Mouse (Mus musculus) layer of hippocampus, adult 2 months (tissue): Measurements from ENCODE around the gene Prkag2. TPM values are rescaled to one million over a fixed set of nuclear protein-coding genes. Genes with fewer than 3 reads are reported as not detected.

Experiments used
- DNase-seq, 2 experiments: peaks; one replicate each; pipeline ENCODE4 v3.0.0; 2022; ENCODE audit warnings: low spot score in 2 of 2
- H3K27ac ChIP-seq: fragments of 200-600 bp; 2 replicates; pipeline ENCODE4 v1.8.1; 2022
- H3K4me3 ChIP-seq: fragments of 200-600 bp; 2 replicates; pipeline ENCODE4 v1.8.1; 2022; ENCODE audit warnings: mild to moderate bottlenecking
- CTCF ChIP-seq: fragments of 200-600 bp; conservative IDR thresholded peaks from 2 replicates; pipeline ENCODE4 v1.8.1; 2022; ENCODE audit warnings: antibody characterized with exemption, mild to moderate bottlenecking, moderate library complexity
- long read RNA-seq, 2 experiments: library from polyadenylated mRNA; stranded (forward); transcript quantifications; one replicate each; pipeline ENCODE4 v2.0.0; 2021; ENCODE audit warnings: borderline mapping rate in 2 of 2
- total RNA-seq, 2 experiments: library from RNA; stranded (reverse); gene quantifications; 2 replicates each; pipeline ENCODE4 v1.2.3; 2021

Prkag2 gene
- total RNA-seq, result 100 to 1,000 TPM; 177 to 193 TPM
- long read RNA-seq, experiment 1, transcript Prkag2-207 (5 exons, 651 nt), result minor isoform, 6 of 77 reads
- long read RNA-seq, experiment 1, transcript Prkag2-201 (16 exons, 3,331 nt), result major isoform, 12 of 77 reads
- long read RNA-seq, experiment 1, partial matches to known transcripts, result 16 of 77 reads
- long read RNA-seq, experiment 1, other reads (novel, unspliced or antisense), result 40 of 77 reads
- long read RNA-seq, experiment 2, transcript Prkag2-201 (16 exons, 3,331 nt), result major isoform, 17 of 99 reads
- long read RNA-seq, experiment 2, transcript Prkag2-203 (12 exons, 2,205 nt), result minor isoform, 11 of 99 reads
- long read RNA-seq, experiment 2, transcript Prkag2-207 (5 exons, 651 nt), result minor isoform, 6 of 99 reads
- long read RNA-seq, experiment 2, partial matches to known transcripts, result 18 of 99 reads
- long read RNA-seq, experiment 2, other reads (novel, unspliced or antisense), result 47 of 99 reads

GRCm38 (mm10) chr5:25100516-25101125 is at the start of gene Prkag2:
Gene Prkag2, minus strand, starts transcription at chr5:25100642.
- DNase-seq, result no peak
- peak within 1 kb of the TSS; percentile 97 for H3K27ac ChIP-seq
- H3K4me3 ChIP-seq, result peak within 1 kb of the TSS; percentile 78
- TF ChIP-seq CTCF, result no peak

DNA sequence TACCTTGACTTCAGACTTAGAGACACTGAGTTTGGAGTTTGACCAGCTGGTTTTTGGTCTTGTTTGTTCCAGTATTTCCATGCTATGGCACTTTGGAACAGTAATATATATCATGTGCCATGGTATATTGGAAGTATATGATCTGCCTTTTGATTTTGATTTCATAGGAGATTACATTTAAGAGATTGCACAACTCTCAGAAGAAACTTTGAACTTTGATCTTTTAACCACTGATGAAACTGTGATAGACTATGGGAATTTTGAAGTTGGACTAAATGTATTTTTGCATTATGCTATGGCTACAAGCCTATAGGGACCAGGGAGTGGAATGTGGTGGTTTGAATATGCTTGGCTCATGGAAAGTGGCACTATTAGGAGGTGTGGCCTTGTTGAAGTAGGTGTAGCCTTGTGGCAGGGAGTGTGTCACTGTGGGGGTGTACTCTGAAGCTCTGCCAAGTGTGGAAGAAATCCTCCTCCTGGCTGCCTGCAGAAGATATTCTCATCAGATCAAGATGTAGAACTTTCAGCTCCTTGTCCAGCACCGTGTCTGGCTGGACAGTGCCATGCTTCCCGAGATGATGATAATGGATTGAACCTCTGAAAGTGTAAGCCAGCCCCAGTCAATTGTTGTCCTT is 49.0 kb upstream of the Prkag2 start:
- Histone ChIP-seq H3K4me3 (no peak overlapping the region), H3K27ac (no peak overlapping the region)
- no peak for TF ChIP-seq CTCF
- no peak for DNase-seq

DNA sequence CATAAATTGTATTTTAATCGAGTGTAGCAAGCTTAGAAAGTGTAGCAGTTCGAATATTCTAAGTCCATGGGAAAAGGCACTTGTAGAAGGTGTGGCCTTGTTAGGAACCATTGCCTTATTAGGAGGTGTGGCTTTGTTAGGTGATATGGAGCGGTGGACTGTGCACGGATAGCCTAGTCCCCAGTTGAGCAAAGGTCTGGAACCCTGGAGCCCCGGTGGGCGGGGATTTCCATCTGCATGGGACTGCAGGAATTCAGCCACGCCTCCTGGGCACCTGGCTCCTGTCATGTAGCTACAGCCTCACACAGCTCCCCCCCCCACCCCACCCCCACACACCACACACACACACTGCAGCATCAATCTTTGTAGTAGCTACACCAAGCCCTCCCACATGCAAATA is 46.3 kb upstream of the Prkag2 start:
- no peak for DNase-seq
- no peak overlapping the region for H3K27ac ChIP-seq
- H3K4me3 ChIP-seq, result no peak overlapping the region
- no peak for TF ChIP-seq CTCF

DNA sequence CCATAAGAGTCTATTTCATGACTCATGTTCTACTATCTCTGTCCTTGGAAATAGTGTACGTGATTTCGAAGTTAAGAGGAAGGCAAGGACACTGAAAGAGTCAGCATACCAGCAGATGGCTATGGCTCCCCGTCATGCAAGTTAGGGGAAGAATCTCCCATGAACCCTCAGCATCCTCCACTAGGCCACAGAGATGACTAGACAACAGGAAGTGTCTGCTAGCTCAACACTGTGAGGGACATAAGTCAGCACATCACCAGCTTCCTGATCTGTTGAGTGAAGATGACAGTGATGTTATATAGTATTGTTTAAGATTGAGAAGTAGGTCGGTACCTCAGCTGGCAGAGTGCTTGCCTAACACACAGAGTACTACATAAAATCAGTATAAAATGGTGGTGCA is 27.4 kb upstream of the Prkag2 start:
- Histone ChIP-seq H3K4me3 (no peak overlapping the region), H3K27ac (no peak overlapping the region)
- DNase-seq, result no peak
- TF ChIP-seq CTCF, result no peak

DNA sequence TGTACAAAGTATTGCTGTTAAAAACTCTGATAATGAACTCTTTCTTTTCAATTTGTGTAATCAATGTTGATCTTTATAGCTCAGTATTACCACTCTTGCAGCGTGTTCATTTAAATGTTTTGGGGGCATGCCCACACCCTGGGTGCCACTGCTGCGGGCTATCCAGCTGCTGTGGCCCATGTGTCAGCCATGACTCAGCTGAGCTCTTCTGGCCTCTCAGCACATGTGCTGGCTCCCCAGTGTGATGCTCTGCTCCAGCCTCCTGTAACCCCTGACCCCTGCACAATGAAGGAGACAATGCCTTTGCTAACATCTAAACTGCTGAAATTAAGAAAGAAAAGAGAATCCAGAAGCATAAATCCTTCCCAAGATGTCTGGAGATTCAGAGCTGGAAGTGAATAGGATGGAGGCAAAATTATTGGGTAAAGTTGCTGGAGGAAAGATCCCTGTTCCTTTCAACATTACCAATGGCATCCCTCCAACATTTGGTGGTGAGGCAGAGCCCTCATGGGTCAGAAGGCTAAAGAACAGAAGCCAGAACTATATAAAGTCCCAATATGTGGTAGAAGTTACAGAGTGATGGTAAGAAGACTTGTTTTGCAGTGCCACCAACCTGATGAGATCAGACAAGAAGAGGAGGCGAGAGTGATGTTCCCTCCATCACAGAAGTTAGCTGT is 25.6 kb upstream of the Prkag2 start:
- H3K27ac ChIP-seq, result no peak overlapping the region
- H3K4me3 ChIP-seq, result no peak overlapping the region
- no peak for TF ChIP-seq CTCF
- no peak for DNase-seq

- DNase-seq, result no peak
- no peak overlapping the region for H3K4me3 ChIP-seq
- no peak for TF ChIP-seq CTCF
- H3K27ac ChIP-seq, result no peak overlapping the region
These were observed 22.1 kb upstream of the Prkag2 start for GRCm38 (mm10) chr5:25122534-25122933.

- Histone ChIP-seq H3K27ac (peak overlapping the region; percentile 88), H3K4me3 (no peak overlapping the region)
- peak; percentile 38 to 79 for DNase-seq
- TF ChIP-seq CTCF, result no peak
These were observed 18.7 kb upstream of the Prkag2 start for GRCm38 (mm10) chr5:25119148-25119547.

DNA sequence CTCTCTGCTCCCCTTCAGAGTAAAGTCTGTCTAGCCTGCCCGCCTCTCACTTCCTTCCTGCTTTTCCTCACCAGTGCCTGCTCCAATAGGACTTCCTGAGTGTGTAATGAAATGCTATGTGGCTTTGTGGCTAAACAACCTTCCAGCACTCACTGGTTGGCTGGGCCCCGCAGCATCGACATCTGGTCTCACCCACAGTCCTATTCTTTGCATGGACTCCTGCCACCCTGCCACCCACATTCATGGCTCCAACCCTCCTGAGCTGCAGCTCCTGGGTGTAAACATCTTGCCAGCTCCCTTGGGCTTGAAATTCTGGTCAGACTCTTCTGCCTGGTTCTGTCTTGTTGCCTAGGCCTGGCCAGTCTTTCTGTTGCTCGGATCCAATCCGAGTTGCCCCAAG is 15.6 kb upstream of the Prkag2 start:
- DNase-seq, result peak; percentile 75 to 87
- no peak for TF ChIP-seq CTCF
- Histone ChIP-seq H3K4me3 (no peak overlapping the region), H3K27ac (peak overlapping the region; percentile 77)

DNA sequence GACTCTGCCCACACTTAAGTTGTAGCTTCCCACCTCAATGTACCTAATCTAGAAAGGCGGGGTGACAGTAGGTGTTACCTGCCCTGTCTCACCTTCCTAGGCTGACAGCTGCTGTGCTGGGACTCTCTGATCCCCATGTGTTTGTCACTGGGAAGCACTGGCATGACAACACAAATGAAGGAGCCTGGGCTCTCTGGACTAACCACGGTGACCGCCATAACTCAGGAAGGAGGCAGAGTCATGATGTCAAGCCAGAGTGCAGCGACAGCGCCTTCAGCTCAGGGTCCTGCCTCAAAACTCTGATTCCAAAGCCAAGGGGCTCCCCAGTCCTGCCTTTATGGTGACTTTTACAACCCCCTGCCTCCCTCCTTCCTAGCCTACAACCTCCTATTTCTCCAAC is 14.8 kb upstream of the Prkag2 start:
- TF ChIP-seq CTCF, result no peak
- peak overlapping the region; percentile 46; the same call in 1 of the 2 replicates for H3K27ac ChIP-seq
- DNase-seq, result no peak
- no peak overlapping the region for H3K4me3 ChIP-seq

GRCm38 (mm10) chr5:25114110-25114509 is 13.7 kb upstream of the Prkag2 start:
- H3K4me3 ChIP-seq, result no peak overlapping the region
- TF ChIP-seq CTCF, result no peak
- H3K27ac ChIP-seq, result no peak overlapping the region
- DNase-seq, result no peak

DNA sequence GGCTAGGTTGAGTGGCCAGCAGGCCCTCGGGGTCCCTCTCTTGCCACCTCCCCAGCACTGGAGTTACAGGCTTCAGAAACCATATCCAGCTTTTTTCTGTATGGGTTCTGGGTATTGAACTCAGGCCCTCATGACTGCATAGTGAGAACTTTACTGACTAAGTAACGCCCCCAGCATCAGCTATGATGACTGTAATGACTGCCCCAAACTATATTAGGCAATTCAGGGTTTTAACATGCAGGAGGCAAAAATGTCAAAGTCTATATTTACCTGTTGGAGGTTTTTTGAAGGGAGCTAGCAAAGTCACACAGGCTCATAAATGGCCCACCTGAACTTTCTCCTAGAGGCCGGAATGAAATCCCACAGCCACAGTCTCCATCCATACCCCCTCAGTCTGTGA is 9.9 kb upstream of the Prkag2 start:
- no peak for DNase-seq
- TF ChIP-seq CTCF, result no peak
- no peak overlapping the region for H3K4me3 ChIP-seq
- no peak overlapping the region for H3K27ac ChIP-seq

DNA sequence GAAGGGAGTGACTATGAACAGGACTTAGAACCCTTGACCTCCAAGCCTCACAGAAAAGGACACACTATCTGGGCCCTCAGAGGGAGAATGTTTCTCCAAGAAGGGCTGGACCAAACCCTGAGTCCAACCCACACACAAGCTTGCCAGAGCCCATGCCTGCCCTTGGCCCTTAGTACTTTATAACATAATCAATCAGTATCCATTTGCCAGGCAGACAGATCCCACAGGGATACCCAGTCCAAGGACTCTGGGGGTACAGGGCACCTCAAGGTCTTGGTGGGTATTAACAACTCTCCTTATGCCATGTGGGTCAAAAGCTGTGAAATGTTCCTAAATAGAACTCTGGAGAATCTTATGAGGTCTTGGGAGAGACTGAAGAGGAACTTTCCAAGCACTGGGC is 5.3 kb upstream of the Prkag2 start:
- Histone ChIP-seq H3K27ac (no peak overlapping the region), H3K4me3 (no peak overlapping the region)
- no peak for TF ChIP-seq CTCF
- DNase-seq, result no peak

GRCm38 (mm10) chr5:25101126-25101523 is 683 bp upstream of the Prkag2 start:
- DNase-seq, result no peak
- peak; percentile 41; the same call in 1 of the 2 replicates for TF ChIP-seq CTCF
- Histone ChIP-seq H3K27ac (peak overlapping the region; percentile 97), H3K4me3 (peak overlapping the region; percentile 78)
